Mouse (Mus musculus): ENCODE measurements around the gene Hoxa4. TPM values are rescaled to one million over a fixed set of nuclear protein-coding genes. Genes with fewer than 3 reads are reported as not detected.

Hoxa4 gene
- total RNA-seq, 2 experiments from 2014 or later, result 8.0 to 11.4 TPM

DNA sequence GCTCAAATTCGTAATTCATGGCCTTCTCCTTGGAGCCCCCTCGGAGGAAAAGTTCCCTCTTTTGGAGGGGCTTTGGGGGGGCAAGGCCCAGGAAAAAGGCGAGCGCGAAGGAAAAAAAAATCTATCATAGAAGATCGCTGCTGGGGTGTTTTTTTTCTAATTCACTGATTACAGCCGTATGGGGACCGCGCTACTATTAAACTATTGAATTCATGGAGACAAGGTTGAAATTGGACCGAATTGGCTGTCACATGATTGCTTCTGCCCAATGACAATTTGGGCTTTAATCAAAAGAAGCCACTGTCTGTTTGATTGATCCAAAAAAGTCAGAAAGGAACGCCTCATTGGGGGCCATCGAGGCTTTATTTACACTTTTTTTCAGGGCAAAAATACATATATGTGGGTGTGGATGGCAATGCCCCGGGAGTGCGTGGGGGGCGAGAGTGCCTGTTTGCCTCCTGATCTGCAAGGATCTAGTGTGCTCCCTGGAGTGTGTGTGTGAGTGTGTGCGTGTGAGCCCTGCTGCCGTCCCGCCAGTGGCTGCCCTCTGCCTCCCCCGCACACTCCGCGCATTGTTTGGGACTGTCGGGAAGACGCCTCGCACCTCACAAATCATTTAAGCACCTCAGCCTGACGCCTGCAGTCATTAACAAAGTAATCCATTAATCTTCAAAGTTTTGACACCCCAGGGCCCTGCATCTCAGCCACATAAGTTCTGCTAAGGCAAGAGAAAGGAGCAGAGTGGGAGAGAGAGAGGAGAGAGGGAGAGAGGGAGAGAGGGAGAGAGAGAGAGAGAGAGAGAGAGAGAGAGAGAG, 26.7 kb downstream of the Hoxa4 start, which contains the start of gene Hoxa2:
TSS of gene Hoxa2 (minus strand) at position 206 of the 815 bp plus-strand sequence.
- DNase-seq, result peak; percentile 68

DNA sequence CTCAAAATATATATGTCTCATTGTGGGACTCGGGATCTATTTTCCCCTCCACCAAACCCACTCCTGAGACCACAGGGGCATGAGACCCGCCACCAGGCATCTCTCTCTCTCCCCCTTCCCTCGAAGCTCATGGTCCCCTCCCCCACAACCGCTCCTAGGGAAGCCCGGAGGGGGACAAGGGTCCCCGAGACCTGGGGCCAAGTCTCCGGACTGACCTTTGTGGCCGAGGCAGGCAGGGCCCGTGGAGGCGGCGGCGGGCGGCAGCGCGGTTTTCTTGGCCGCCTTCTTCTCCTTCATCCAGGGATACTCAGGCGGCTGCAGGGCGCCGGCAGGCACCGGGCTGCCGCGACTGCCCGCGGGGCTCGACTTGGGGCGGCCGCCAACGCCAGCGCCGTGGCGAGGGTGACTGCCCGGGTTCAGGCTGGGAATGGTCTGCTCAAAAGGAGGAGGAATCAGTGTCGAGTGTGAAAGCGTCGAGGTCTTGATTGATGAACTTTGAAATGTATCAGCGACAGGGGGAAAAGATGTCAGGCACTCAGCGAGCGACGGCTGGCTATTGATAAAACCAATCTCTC, 27.4 kb downstream of the Hoxa4 start:
- DNase-seq, result peak; percentile 53

DNA sequence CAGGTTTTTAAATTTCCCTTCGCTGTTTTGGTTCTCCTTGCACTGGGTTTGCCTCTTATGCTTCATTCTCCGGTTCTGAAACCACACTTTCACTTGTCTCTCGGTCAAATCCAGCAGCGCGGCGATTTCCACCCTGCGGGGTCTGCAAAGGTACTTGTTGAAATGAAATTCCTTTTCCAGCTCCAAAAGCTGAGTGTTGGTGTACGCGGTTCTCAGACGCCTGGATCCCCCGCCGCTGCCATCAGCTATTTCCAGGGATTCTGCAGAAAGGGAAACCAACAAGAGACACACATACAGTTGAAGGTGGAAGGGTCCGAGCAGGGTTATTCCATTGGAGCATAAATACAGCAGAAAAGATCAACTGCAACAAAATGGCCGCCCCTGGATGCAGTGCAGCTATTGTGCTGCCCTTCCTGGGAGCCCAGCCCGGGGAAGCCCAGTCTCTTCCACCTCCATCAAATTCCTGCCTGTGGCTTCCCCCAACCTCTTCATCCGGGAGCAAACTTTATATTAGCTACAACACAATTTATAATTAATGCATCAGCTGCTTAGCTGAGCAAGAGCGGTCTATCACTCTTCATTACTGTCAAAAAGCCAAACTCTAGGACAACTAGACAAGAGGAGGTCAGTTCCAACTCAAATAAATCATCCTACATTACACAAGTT, 28.1 kb downstream of the Hoxa4 start:
- peak; percentile 59 for DNase-seq

DNA sequence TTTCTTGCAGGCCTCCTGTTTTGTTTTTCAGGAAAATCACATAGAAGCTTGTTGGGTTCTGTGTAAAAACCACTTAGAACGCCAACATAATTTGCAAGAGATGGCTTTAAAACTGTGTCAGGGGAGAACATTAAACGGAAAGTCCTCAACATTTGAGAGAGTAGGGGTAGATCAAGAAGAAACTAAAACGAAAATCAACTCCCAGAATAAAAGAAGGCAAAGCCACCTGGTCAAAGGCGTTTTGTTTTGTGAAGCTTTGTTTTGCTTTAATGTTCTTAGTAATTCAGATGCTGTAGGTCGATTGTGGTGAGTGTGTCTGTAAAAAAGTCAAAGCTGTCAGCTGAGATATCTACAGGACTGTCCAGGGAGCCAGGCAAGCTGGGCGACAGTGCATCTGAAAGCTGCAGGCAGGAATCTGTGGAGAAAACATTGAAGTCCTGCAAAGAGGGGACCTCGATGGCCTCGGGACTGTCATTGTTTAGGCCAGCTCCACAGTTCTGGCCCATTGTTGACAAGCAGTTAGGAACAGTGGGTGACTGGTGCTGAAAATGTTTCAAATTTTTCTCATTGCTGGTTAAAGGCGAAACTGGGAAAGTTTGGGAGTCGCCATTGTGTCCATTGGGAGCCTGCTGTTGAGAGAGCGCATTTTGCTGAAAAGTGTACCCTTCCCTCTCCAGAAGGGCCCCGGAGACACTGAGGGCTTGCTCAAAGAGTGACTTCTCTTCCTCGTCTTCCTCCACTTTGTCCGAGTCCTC, 28.8 kb downstream of the Hoxa4 start:
- DNase-seq, result peak; percentile 47

DNA sequence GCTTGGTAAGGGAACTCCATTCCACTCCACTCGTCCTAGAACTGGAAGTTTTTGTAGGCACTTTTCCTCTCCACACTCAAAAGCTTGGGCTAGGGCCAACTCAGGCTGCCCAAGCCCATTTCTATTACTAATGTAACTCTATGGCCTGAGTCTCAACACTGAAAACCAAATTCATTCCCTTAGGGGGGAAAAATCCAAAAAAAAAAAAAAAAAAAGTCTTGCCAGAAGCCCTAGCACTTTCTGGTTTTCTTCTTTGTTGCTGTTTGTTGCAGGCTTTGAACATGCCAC, 29.5 kb downstream of the Hoxa4 start:
- DNase-seq, result no peak

DNA sequence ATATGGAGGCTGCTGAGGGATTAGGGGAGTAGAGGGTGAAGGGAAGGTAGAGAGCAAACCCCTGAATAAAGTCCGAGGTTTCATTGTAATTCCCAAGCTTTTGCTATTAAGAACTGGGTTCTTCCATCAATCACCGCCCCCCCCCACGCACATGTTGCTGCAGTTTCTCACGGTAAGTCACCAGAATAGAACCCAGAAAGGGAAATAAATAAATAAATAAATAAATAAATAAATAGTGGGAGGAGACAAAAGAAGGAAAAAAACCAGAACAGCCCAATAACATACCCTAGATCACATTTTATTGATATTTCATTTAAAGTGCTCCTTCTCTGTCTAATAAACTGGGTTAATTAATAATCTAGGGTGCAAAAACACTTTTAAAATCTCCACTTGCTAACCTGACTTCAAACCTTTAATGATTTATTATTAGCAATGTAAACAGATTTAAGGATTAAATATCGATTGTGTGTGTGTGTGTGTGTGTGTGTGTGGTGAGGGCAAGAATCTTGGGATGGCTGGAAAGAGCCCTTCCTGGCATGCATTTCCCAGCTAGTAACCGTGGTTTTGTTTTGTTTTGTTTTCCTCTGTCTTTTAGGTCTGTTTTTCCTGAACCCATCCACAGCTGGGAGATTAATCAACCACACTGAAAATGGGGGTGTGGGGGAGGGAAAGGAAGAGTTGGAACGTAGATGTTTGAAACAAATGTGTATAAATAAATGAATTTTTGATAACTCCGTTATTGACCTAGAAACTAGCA, 30.0 kb downstream of the Hoxa4 start:
- peak; percentile 15 for DNase-seq

DNA sequence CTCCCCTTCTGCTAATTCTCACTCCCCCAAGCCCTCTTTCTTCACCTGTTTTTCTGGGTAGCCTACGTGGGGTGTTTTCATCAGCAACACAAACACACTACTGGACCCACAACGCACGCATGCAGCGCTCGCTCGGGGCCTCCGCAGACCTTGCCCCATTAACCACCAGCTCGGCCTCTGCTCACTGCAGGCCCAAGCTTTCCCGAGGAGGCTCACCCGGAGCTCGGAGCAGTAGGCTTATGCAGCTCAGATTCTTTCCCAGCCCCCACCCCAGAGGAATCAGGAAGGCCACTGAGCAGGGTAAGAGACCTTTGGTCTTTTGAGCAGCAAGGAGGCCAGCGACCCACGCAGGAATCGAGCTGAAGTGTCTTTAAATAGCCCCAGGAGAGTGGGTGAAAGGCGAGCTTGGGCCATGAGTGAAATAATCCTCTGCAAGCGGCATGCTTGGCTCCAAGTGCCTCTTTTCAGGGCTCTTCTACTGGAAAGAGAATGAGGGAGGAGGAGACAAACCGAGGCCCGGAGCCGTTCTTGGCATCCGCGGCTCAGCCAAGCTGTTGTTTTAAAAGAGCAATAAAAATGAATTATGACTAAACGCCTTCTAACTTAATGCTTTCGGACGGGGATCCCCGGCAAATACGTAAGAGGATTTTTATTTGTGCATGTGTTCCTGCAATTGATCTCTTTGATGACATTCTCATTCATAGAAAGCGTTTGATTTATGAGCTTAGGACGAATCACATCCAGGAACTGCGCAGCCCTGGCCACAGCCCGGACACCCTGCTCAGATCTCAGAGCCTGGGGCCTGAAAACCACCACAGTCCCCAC, 30.8 kb downstream of the Hoxa4 start:
- peak; percentile 77 for DNase-seq

DNA sequence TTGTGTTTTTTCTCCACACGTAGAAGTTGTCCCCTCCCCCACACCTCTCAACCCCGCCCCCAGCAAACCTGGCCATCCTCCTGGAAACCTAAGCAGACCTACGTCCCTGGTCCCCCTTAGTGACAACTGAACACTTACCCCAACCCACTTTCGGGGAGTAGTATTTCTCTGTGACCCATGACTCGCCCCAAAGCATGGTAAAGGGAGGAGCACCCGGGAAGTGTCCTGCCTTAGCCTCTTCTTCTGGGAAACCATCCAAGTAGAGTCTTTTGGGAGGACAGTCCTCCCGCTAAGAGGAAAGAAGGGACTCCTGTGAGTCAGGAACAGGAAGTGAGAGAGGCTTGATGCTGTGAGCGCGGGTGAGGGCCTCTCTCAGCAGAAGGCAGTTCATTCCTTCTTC, 31.6 kb downstream of the Hoxa4 start:
- peak; percentile 49 for DNase-seq

DNA sequence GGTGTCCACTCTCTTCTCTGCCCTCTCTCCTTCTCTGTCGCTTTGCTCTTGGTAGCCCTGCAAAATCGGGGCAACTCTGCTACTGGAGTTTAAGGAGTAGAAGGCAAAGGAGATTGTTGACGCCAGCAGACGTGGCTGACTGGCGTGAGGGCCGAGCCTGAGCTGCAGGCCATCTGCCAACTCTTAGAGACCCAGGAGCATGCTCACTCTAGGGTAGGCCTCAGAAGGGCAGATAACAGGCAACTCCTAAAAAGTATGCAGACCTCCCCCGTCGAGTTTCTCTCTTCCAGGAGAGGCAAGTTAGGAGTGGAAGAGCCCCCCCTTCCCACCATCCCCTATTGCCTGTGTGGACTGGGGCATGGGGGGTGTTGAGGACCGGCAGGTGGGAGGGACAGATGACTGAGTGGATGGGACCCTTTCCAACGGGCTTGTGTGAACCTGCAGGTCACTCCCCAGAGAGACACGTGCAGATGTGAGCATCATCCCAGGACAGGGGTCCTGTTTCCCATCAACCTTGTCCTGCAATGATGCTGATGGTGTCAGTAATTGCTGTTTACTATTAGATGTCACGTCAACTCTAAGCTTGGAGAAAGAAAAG, 32.3 kb downstream of the Hoxa4 start:
- peak; percentile 77 for DNase-seq

DNA sequence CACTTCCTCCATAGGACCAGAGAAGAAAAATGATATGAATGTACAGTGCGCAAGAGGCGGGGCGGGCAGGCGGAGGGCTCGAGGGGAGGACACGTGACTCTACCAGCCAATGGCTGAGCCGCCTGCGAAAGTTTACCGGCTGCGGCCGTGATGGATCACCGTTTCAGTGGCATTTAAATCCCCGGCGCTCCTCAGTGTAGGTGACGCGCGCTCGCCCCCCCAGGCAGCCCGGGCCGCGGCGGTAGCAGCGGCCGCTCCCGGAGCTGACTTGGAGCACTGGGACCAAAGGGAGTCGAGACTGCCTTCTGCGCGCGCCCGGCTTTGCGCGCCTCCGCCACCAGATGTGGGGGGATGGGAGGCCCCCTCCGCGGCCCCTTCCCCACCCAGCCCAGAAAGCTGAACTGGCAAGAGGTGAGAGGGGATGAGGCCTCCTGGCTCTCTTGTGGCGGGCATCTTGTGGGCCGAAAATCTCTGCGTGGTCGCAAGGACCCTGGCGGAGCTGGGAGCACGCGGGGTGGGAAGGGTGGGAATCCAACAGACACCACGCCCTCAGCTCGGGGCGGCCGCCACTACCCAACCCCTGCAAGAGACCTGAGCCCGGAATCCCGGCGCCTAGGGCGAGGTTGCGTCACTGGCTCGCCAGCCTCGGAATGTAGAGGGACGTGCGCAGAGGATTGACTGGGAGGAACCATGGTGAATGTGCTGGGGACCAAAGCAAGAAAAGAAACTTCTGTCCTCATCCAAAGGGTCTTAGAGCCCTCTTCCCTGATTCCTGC, 33.1 kb downstream of the Hoxa4 start, which contains the start of gene Hoxa1:
TSS of gene Hoxa1 (minus strand) at position 42 of the 776 bp plus-strand sequence.
- DNase-seq, result peak; percentile 92

DNA sequence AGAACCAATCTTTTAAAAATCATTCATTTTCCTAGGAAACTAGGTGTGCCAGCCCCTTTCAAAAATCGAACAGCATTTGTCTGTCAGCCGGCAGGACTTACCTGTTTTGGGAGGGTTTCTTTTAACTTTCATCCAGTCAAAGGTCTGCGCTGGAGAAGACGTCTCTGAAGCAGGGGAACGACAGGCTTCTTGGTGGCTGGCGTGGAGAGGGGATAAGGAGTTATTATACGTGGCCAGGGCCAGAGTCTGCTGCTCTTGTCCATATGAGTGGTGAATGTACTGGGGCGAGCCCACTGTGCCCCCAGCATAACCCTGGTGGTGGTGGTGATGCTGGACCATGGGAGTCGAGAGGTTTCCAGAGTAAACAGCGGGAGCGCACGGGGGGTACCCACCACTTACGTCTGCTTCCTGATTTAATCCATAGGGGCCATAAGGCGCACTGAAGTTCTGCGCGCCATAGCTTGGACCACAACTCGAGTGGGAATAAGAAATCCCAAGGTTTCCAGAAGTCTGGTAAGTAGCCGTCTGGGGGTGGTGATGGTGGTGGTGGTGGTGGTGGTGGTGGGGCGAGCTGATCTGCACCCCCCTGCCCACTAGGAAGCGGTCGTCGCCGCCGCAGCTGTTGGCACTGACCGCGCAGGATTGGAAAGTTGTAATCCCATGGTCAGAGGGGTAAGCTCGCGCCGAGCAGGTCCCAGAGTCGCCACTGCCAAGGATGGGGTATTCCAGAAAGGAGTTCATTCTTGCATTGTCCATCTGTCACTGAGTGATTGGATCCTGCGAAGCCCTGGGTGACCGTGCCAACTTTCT, 33.9 kb downstream of the Hoxa4 start:
- DNase-seq, result peak; percentile 7

DNA sequence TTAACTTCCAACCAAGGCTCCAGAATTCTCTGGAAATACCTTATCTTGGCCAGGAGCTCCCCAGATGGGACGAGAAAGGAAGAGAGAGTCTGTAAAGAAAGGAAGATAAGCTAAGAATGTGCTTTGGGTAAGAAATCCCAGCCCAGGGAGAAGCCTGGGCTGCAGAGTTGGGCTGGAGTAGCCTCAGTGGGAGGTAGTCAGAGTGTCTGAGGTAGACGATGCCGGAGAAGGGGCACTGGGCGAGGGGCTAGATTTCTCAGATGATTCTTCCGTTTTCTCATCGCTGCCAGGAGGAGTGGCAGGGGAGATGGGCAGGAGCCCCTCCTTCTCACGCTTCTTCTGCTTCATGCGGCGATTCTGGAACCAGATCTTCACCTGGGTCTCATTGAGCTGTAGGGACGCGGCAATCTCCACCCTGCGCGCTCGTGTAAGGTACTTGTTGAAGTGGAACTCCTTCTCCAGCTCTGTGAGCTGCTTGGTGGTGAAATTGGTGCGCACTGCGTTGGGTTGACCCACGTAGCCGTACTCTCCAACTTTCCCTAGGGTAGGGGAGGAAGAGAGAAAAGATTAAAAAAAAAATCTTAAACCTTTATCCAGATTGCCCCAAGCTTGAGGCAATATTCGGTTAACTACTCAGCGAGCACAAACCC, 34.9 kb downstream of the Hoxa4 start:
- DNase-seq, result no peak

DNA sequence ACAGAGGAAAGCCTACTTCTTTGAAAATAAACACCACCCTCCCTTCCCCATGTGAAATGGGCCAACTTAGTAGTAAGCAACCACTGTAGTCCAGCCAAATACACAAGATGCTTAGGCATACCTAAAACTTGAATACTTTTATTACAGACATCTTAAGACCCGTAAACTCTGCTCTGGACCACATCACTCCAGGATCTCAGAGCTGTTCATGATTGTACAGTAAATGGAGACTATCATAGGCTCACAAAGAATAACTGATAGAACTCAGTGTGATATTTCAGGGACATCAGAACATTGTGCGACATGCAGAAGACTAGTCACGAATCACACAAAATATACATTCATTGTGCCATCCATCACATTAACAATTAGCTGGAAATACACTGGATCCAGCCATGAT, 36.1 kb downstream of the Hoxa4 start:
- DNase-seq, result no peak

DNA sequence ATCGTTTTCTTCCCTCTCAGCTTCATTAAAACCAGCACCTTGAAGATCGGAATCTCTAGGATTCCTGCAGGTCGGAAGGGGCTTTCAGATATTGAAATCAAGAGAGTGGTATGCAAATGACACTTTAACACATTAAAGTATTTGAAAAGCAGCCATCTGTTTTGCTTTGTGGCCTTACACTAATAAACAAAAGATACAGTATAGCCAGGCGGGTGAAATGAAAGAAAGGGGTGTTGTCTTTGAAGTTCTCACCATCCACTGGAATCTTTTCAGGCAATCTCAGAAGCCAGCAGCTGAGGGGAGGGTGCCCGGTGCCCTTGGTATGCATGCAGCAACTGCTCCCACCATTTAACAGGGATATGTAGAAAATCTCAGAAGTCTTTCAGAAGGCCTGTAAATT, 37.5 kb downstream of the Hoxa4 start:
- no peak for DNase-seq

DNA sequence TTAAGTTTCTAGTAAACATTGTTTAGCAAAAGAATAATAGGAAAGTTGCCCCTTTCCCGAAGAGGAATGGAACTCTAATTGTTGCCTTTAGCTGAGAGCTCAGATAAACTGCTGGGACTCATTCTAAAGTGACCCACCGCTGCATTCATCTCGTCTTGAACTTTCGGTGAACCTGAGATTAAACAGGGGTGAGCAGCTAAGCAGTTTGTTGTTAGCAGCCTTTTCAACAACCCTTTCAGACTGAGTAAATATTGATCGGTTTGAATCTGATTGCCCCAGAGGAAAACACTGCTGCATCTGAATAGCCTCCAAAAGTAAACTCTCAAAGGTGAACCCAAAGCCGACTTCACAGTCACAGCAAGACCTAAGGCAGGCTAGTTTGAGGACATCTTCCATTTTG, 38.3 kb downstream of the Hoxa4 start:
- DNase-seq, result no peak

DNA sequence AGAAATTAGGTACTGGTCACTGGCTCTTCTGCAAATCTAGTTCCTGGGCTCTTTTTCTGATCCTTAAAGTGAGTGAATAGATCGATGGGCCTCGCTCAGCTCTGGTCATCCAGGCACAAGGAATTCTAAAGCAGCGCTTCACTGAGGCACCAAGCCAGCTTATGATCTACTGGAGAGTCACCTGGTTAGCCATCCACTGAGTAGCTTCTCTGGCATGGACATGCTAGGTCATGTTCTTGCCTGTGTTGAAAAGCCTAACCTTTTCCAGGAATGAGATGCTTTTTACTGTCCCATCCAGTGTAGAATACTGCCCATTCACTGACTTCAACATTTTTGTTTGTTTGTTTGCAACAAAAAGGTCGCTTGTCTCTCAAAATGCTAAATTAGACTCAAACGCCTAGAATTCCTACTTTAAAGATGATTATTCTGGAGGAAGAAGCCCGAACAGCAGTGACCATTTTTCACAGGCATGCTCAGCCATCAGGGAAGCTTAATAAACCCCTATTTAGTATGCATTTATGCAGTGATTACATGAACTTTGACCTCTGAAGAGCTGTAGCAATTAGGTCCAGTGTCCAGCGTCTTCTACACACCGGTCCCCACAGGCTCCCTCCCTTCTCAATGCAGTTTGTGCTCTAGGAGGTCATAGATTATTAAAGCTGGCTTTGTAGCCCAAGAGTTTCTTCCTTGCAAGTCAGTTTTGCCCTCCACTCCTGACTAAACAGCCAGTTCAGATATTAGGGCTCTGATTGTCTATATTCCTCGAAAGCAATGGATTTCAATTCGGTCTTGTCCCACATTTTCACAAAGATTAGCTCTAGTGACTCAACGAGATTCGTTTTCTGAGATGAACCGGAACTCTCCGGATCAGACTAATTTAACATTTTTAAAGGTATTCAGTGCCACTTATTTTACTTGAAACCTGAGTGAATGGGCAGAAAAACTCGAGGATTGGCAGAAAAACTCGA, 39.0 kb downstream of the Hoxa4 start:
- no peak for DNase-seq

DNA sequence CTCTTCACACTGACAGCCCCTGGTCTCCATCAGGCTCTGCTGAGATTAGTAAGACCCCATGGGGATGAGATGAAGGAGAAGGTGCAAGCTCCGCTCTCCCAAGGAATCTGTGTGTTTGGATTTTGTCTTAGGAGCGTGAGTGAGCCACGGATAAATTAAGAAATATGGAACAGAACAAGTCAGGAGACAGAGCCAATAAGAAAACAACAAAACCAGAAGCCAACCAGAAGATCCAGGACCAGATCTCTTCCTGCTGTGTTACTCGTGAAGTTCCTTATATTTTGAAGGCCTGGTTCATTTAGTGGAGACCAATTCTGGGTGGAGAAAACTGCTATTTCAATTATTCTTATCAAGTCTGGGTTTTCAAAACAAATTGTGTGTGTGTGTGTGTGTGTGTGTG, 40.0 kb downstream of the Hoxa4 start:
- no peak for DNase-seq

Measured in adrenal gland, postnatal 10 days (tissue).